Mouse (Mus musculus) stomach, postnatal 0 days (tissue): Measurements from ENCODE around the gene 1700029F12Rik. TPM values are rescaled to one million over a fixed set of nuclear protein-coding genes. Genes with fewer than 3 reads are reported as not detected.

Experiments
- ATAC-seq: fragments of 200-750 bp; cut with Nextera tagmentation; 2 replicates; pipeline ENCODE4 v1.8.0; 2017; ENCODE audit not compliant: low FRiP score, low TSS enrichment
- DNase-seq: peaks from one replicate; pipeline ENCODE4 v3.0.0-alpha.2; 2016; ENCODE audit warnings: low spot score
- H3K27ac ChIP-seq: fragments of 300-500 bp; sonication (generic); replicated peaks from 2 replicates; pipeline ENCODE4 v1.5.1; 2014; ENCODE audit warnings: mild to moderate bottlenecking, control low read depth
- H3K27me3 ChIP-seq: fragments of 300-500 bp; sonication (generic); 2 replicates; pipeline ENCODE4 v1.6.1; 2014; ENCODE audit warnings: low read length; ENCODE audit not compliant: control insufficient read depth, insufficient read depth
- H3K36me3 ChIP-seq: fragments of 300-500 bp; sonication (generic); 2 replicates; pipeline ENCODE4 v1.6.1; 2014; ENCODE audit warnings: low read length, mixed read lengths; ENCODE audit not compliant: control insufficient read depth, insufficient read depth
- H3K4me1 ChIP-seq: fragments of 300-500 bp; sonication (generic); replicated peaks from 2 replicates; pipeline ENCODE4 v1.6.1; 2014; ENCODE audit warnings: antibody characterized with exemption; ENCODE audit not compliant: control insufficient read depth, insufficient read depth
- H3K4me2 ChIP-seq: fragments of 300-500 bp; sonication (generic); replicated peaks from 2 replicates; pipeline ENCODE4 v1.6.1; 2014; ENCODE audit warnings: low read depth, mild to moderate bottlenecking, control low read depth, moderate library complexity
- H3K4me3 ChIP-seq: fragments of 300-500 bp; sonication (generic); 2 replicates; pipeline ENCODE4 v1.5.1; 2014; ENCODE audit warnings: low read depth, low read length, control low read depth
- H3K9ac ChIP-seq: fragments of 300-500 bp; sonication (generic); 2 replicates; pipeline ENCODE4 v1.6.1; 2014; ENCODE audit warnings: mild to moderate bottlenecking, low read length, control low read depth, mixed read lengths
- H3K9me3 ChIP-seq: fragments of 300-500 bp; sonication (generic); 2 replicates; pipeline ENCODE4 v1.6.1; 2016; ENCODE audit warnings: low read length; ENCODE audit not compliant: control insufficient read depth
- CTCF ChIP-seq: IDR thresholded peaks from 2 replicates; pipeline ENCODE4 v1.5.1; 2016; ENCODE audit warnings: antibody characterized with exemption, low read depth, mild to moderate bottlenecking, moderate library complexity
- EP300 ChIP-seq: optimal IDR thresholded peaks from 2 replicates; pipeline ENCODE3; 2016; ENCODE audit warnings: antibody characterized with exemption
- WGBS: fragments of 180-500 bp; shearing (Covaris S2); extraction: QIAGEN DNeasy Blood & Tissue Kit; methylation state at CpG from one replicate; pipeline ENCODE4 v1.1.7; 2014; 5-methylcytosine and 5-hydroxymethylcytosine counted together
- polyA plus RNA-seq: library from polyadenylated mRNA; unstranded; fragments of >200 nt; fragmentation: Nextera tagmentation; extraction: Ambion mirVana; gene quantifications from 2 replicates; pipeline ENCODE4 v1.2.1, GENCODE M21; 2015

Gene 1700029F12Rik
- polyA plus RNA-seq, 1 experiment from 2014 or later, result not detected

DNA sequence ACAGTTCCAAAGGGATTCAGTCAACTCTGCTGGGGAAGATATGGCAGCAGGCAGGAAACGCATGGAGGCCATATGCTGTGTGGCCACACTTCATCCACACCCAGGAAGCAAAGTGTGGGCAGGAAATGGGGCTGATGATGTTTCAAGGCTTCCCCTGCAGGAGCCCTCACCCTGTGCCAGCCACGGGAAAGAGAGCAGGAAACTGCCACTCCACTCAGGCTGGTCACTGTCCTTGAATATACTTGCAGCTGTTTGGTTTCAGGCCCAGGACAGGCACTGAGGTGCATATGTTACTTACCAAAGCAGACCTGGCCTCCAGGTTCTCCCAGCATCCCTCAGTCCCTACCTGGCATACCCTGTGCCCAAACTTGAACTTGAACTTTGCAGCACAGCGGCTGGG lies 30.3 kb upstream of the 1700029F12Rik start:
- no peak for ATAC-seq
- TF ChIP-seq CTCF, result no peak
- TF ChIP-seq EP300, result no peak
- H3K4me1 ChIP-seq, result no peaks in the 10 kb centered on the region
- H3K4me3 ChIP-seq, result no peak overlapping the region
- H3K4me2 ChIP-seq, result no peak overlapping the region
- no peaks in the 10 kb centered on the region for H3K36me3 ChIP-seq
- 51% methylated on average over 3 of the region's 3 CpGs for WGBS
- H3K27me3 ChIP-seq, result no peaks in the 10 kb centered on the region
- H3K27ac ChIP-seq, result no peak overlapping the region
- H3K9me3 ChIP-seq, result no peaks in the 10 kb centered on the region
- no peak for DNase-seq
- no peak overlapping the region for H3K9ac ChIP-seq

DNA sequence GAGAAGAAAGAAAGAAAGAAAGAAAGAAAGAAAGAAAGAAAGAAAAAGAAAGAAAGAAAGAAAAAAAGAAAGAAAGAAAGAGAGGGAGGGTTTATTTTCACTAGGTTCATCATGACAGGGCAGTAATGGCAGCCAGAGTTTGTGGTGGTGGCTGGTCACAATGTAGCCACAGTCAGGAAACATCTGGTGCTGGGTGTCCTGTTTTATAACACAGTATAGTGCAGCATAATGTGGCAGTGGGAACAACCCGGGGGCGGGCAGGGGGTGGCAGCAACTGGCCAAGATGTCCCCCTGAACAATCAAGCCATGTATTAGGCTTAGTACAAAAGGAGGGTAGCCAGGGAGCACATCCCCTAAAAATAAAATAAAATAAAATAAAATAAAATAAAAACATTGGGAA lies 29.3 kb upstream of the 1700029F12Rik start:
- no peak overlapping the region for H3K4me3 ChIP-seq
- H3K27me3 ChIP-seq, result no peaks in the 10 kb centered on the region
- H3K4me1 ChIP-seq, result no peaks in the 10 kb centered on the region
- WGBS, result 80% methylated on average over 2 of the region's 2 CpGs
- H3K27ac ChIP-seq, result no peak overlapping the region
- TF ChIP-seq CTCF (no peak), EP300 (no peak)
- H3K4me2 ChIP-seq, result no peak overlapping the region
- DNase-seq (no peak), ATAC-seq (no peak)
- H3K9ac ChIP-seq, result no peak overlapping the region
- no peaks in the 10 kb centered on the region for H3K9me3 ChIP-seq
- H3K36me3 ChIP-seq, result no peaks in the 10 kb centered on the region

DNA sequence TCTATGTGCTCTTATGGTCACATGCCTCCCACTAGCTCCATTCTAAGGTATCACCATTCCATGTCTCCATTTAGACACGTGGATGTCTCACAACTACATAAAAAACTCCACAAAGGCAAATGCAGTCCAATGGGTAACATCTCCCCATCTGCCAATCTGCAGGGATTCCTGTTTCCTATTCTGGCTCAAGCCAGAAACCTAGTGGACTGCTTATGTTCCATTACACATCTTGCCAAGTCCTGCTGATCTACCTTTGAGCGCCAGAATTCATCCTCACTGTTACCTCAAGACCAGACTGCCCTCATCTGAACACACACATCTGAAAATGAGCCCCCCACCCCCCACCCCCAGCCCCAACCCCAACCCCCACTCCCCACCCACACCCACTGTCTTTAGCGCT lies 28.0 kb upstream of the 1700029F12Rik start:
- H3K36me3 ChIP-seq, result no peaks in the 10 kb centered on the region
- 96% methylated on average over 3 of the region's 3 CpGs for WGBS
- ATAC-seq (no peak), DNase-seq (no peak)
- H3K4me1 ChIP-seq, result no peaks in the 10 kb centered on the region
- H3K27ac ChIP-seq, result no peak overlapping the region
- no peak overlapping the region for H3K4me2 ChIP-seq
- H3K27me3 ChIP-seq, result no peaks in the 10 kb centered on the region
- H3K4me3 ChIP-seq, result no peak overlapping the region
- H3K9ac ChIP-seq, result no peak overlapping the region
- TF ChIP-seq CTCF, result no peak
- no peak for TF ChIP-seq EP300
- no peaks in the 10 kb centered on the region for H3K9me3 ChIP-seq

DNA sequence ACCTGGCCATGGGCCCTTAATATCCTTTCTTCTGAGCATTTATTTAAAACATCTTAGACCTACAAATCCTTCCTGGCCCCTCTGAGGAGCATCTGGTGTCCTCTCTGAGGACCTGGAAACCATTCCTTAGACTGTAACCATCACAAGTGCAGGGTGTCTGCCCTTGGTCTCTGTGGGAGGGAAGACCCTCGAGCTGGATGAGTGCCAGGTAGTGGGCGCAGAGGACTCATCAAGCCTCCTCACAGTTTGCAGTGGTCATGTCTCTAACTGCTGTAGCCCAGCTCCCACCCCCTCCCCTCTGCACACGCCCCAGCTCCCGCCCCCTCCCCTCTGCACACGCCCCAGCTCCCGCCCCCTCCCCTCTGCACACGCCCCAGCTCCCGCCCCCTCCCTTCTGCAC lies 26.2 kb upstream of the 1700029F12Rik start:
- no peaks in the 10 kb centered on the region for H3K4me1 ChIP-seq
- H3K9me3 ChIP-seq, result no peaks in the 10 kb centered on the region
- no peak overlapping the region for H3K27ac ChIP-seq
- ATAC-seq (0 out of 2 replicates have a peak, but pooled peaks have one; percentile 38), DNase-seq (no peak)
- no peaks in the 10 kb centered on the region for H3K36me3 ChIP-seq
- TF ChIP-seq CTCF (no peak), EP300 (no peak)
- 36% methylated on average over 3 of the region's 8 CpGs for WGBS
- H3K4me3 ChIP-seq, result no peak overlapping the region
- no peaks in the 10 kb centered on the region for H3K27me3 ChIP-seq
- H3K4me2 ChIP-seq, result no peak overlapping the region
- H3K9ac ChIP-seq, result no peak overlapping the region

GRCm38 (mm10) chr13:97059746-97060145 lies 25.6 kb upstream of the 1700029F12Rik start:
- TF ChIP-seq EP300 (no peak), CTCF (no peak)

DNA sequence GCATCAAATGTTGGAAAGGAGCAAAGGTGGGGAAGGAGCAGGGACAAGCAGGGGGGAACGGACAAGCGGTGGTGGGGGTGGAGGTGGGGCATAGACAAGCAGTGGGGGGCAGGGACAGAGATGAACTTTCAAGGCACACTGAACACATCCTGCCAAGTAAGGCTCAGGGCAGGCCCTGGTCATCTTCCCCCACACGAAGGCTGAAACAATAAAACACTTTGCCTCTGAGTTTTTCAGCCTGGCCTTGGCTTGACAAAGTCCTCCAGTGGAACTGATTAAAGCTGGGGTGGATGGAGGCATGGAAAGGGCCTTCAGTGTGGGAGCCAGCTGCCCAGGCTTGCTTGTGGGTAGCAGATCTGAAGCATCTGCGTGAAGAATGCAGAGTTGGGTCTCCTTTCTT lies 23.7 kb upstream of the 1700029F12Rik start:
- Histone ChIP-seq H3K36me3 (no peaks in the 10 kb centered on the region), H3K9ac (no peak overlapping the region), H3K4me3 (no peak overlapping the region), H3K27ac (no peak overlapping the region), H3K4me1 (no peaks in the 10 kb centered on the region), H3K4me2 (no peak overlapping the region), H3K27me3 (no peaks in the 10 kb centered on the region), H3K9me3 (no peaks in the 10 kb centered on the region)
- ATAC-seq (no peak), DNase-seq (no peak)
- no peak for TF ChIP-seq EP300
- no peak for TF ChIP-seq CTCF
- 59% methylated on average over 4 of the region's 4 CpGs for WGBS

More at GRCm38 (mm10) chr13:97059746-97060145, 25.6 kb upstream of the 1700029F12Rik start:
- 89% methylated on average over 6 of the region's 6 CpGs for WGBS
- H3K4me2 ChIP-seq, result no peak overlapping the region
- H3K9ac ChIP-seq, result no peak overlapping the region
- H3K4me3 ChIP-seq, result no peak overlapping the region
- no peaks in the 10 kb centered on the region for H3K36me3 ChIP-seq
- no peak for ATAC-seq
- H3K9me3 ChIP-seq, result no peaks in the 10 kb centered on the region
- no peak overlapping the region for H3K27ac ChIP-seq
- no peaks in the 10 kb centered on the region for H3K27me3 ChIP-seq
- no peak for DNase-seq
- H3K4me1 ChIP-seq, result no peaks in the 10 kb centered on the region
